Mouse (Mus musculus) Muller cell, postnatal 12 days (primary cell): ENCODE results near the gene Gbgt1.

Experiments
- DNase-seq: peaks from one replicate; pipeline ENCODE4 v3.0.0-alpha.2; 2015; ENCODE audit errors: inconsistent ontology term

The Gbgt1 gene

GRCm38 (mm10) chr2:28549157-28549556, 52.5 kb downstream of the Gbgt1 start:
- no peak for DNase-seq

GRCm38 (mm10) chr2:28552301-28552700, 55.6 kb downstream of the Gbgt1 start:
- DNase-seq = no peak
